Mouse (Mus musculus) intestine, embryonic 14.5 days (tissue): ENCODE measurements at regions not wholly inside any gene's neighbourhood (a gene's known extent, or its start where the extent isn't known, plus 50 kb on each side); places are given as distances from the start of the nearest gene placed in this dataset.

ENCODE experiments used
- ATAC-seq: fragments of 200-750 bp; cut with Nextera tagmentation; replicated peaks from 2 replicates; pipeline ENCODE4 v1.8.0; 2017; ENCODE audit warnings: low read depth, moderate number of reproducible peaks, moderate TSS enrichment, moderate library complexity; ENCODE audit not compliant: low FRiP score, low TSS enrichment
- DNase-seq: peaks from one replicate; pipeline ENCODE4 v3.0.0-alpha.2; 2018; ENCODE audit warnings: low spot score
- H3K27ac ChIP-seq: fragments of 300-500 bp; sonication (generic); 2 replicates; pipeline ENCODE4 v1.5.1; 2014; ENCODE audit warnings: low read depth, mild to moderate bottlenecking, control low read depth
- H3K27me3 ChIP-seq: fragments of 300-500 bp; sonication (generic); replicated peaks from 2 replicates; pipeline ENCODE4 v1.6.1; 2014; ENCODE audit warnings: low read length, control low read depth; ENCODE audit not compliant: control insufficient read depth, insufficient read depth
- H3K36me3 ChIP-seq: fragments of 300-500 bp; sonication (generic); 2 replicates; pipeline ENCODE4 v1.6.1; 2014; ENCODE audit warnings: low read length, control low read depth; ENCODE audit not compliant: control insufficient read depth, insufficient read depth
- H3K4me1 ChIP-seq: fragments of 300-500 bp; sonication (generic); replicated peaks from 2 replicates; pipeline ENCODE4 v1.6.1; 2014; ENCODE audit warnings: low read length, control low read depth, mixed read lengths; ENCODE audit not compliant: control insufficient read depth, insufficient read depth
- H3K4me2 ChIP-seq: fragments of 300-500 bp; sonication (generic); 2 replicates; pipeline ENCODE4 v1.6.1; 2014; ENCODE audit warnings: low read length
- H3K4me3 ChIP-seq: fragments of 300-500 bp; sonication (generic); 2 replicates; pipeline ENCODE4 v1.5.1; 2014; ENCODE audit warnings: low read depth, low read length, control low read depth, mixed read lengths
- H3K9ac ChIP-seq: fragments of 300-500 bp; sonication (generic); 2 replicates; pipeline ENCODE4 v1.6.1; 2014; ENCODE audit warnings: mild to moderate bottlenecking, low read length
- H3K9me3 ChIP-seq: fragments of 300-500 bp; sonication (generic); 2 replicates; pipeline ENCODE4 v1.6.1; 2016; ENCODE audit warnings: low read length, control low read depth; ENCODE audit not compliant: control insufficient read depth
- WGBS: fragments of 180-500 bp; shearing (Covaris S2); extraction: QIAGEN DNeasy Blood & Tissue Kit; methylation state at CpG from one replicate; pipeline ENCODE4 v1.1.7; 2014; 5-methylcytosine and 5-hydroxymethylcytosine counted together

DNA sequence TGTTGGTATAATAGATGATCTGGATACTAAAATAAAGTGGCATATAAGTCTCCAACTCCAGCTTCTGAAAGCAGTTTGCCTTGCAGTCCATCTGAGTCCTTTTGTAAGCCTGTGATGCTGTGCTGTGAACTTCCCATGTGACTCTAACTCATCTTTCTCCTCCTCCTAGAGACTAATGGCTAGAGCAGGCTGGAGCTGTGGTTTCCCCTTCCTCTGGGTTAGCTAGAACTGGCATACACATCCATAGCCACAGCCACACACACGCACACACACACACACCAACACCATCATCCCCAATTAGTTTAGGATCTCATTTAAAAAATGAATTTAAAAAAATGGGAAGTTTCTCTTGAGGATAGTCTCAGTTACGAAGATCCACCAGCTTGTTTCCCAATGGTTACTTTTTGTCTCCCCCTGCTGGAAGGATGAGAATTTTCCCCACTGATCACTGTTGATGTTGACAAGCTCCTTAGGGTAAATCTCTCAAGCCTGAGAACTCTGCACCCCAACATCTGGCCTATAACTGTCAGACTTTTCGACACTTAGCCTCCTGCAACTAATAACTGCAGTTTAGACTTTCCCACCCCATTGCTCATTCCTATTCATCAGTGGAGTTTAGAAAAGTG lies 500.7 kb downstream of the Mdfic start:
- Histone ChIP-seq H3K9ac (no peak overlapping the region), H3K9me3 (no peaks in the 10 kb centered on the region), H3K4me1 (no peaks in the 10 kb centered on the region), H3K27me3 (no peaks in the 10 kb centered on the region), H3K4me3 (no peak overlapping the region), H3K36me3 (no peaks in the 10 kb centered on the region), H3K27ac (no peak overlapping the region), H3K4me2 (no peak overlapping the region)
- ATAC-seq, result no peak
- 47% methylated on average over 3 of the region's 3 CpGs for WGBS
- peak; percentile 63 for DNase-seq
